Mouse (Mus musculus) heart, postnatal 0 days (tissue): ENCODE measurements at regions not wholly inside any gene's neighbourhood (a gene's known extent, or its start where the extent isn't known, plus 50 kb on each side); places are given as distances from the start of the nearest gene placed in this dataset.

Experiments used
- CTCF ChIP-seq: IDR thresholded peaks from 2 replicates; pipeline ENCODE4 v1.5.1; 2016; ENCODE audit warnings: antibody characterized with exemption, control low read depth, low read depth
- EP300 ChIP-seq: IDR thresholded peaks from 2 replicates; pipeline ENCODE4 v1.6.1; 2016; ENCODE audit warnings: antibody characterized with exemption, low read depth

GRCm38 (mm10) chr4:119044005-119044677 lies 64.4 kb upstream of the Slc2a1 start:
- TF ChIP-seq CTCF = no peak
- TF ChIP-seq EP300 = no peak
